Mouse (Mus musculus) heart, adult 2 months (tissue): ENCODE data around the gene Olfr456.

Experiments used
- EP300 ChIP-seq: fragments of 200-500 bp; IDR thresholded peaks from 2 replicates; pipeline ENCODE4 v1.6.1; 2011; ENCODE audit warnings: low read depth, low read length, control low read depth; ENCODE audit not compliant: insufficient read depth
- POLR2A ChIP-seq: fragments of 200-500 bp; IDR thresholded peaks from 2 replicates; pipeline ENCODE4 v1.6.1; 2011; ENCODE audit warnings: mild to moderate bottlenecking, low read depth, low read length, control low read depth; ENCODE audit not compliant: insufficient read depth

- TF ChIP-seq EP300, result no peak
- TF ChIP-seq POLR2A, result no peak
These were observed 2.7 kb upstream of the Olfr456 start for GRCm38 (mm10) chr6:42489731-42490130.
